Mouse (Mus musculus): ENCODE measurements around the gene Gpx4. TPM values are rescaled to one million over a fixed set of nuclear protein-coding genes. Genes with fewer than 3 reads are reported as not detected.

Gene Gpx4
- polyA plus RNA-seq, 1 experiment from 2014 or later: 670 TPM

DNA sequence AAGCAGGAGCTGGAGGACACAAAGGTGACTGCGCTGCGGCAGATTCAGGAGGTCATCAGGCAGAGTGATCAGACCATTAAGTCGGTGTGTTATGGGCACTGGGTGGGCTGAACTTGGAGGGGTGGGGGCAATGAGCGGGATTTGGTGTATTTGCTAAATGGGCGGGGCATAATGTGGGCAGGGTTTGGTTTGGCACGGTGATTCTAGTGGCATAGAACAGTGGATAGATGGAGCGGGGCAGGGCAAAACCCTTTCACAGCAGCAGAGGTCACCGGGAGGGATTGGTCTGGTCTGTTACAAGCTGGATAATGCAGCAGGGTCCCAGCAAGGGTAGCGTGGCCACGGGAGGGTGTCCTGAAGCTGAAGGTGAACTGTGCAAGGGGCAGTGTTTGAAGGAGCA, 21.5 kb upstream of the Gpx4 start:
- Histone ChIP-seq H3K4me1 (peaks cover 9% of the 10 kb centered on the region), H3K9me3 (no peaks in the 10 kb centered on the region), H3K27ac (no peak overlapping the region), H3K27me3 (ENCODE audit: poor library complexity, severe bottlenecking) (peaks cover 3% of the 10 kb centered on the region), H3K4me3 (no peak overlapping the region), H3K36me3 (replicated peaks) (peaks cover 27% of the 10 kb centered on the region)
- no peak for DNase-seq (ENCODE audit: extremely low spot score, low spot score)
- 78% methylated on average over 10 of the region's 10 CpGs for WGBS

DNA sequence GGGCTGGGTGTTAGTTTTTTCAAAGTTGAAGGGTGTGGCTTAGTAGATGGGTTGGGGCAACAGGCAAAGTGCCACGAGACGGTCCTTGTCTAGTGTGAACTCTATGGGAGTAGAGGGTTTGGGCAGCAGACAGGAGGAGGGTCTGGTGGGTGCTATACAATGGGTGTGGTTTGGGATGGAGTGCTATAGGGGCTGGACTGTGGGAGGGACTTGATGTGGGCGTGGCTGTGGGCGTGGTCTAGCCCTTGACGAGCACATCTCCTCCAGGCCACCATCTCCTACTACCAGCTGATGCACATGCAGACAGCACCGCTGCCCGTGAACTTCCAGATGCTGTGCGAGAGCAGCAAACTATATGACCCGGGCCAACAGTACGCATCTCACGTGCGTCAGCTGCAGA, 21.1 kb upstream of the Gpx4 start:
- no peaks in the 10 kb centered on the region for H3K9me3 ChIP-seq
- H3K4me1 ChIP-seq: peaks cover 6% of the 10 kb centered on the region
- WGBS: 61% methylated on average over 12 of the region's 12 CpGs
- H3K36me3 ChIP-seq (replicated peaks): peaks cover 31% of the 10 kb centered on the region
- H3K27ac ChIP-seq: no peak overlapping the region
- DNase-seq (ENCODE audit: extremely low spot score, low spot score): no peak
- H3K27me3 ChIP-seq (ENCODE audit: poor library complexity, severe bottlenecking): no peaks in the 10 kb centered on the region
- H3K4me3 ChIP-seq: no peak overlapping the region

DNA sequence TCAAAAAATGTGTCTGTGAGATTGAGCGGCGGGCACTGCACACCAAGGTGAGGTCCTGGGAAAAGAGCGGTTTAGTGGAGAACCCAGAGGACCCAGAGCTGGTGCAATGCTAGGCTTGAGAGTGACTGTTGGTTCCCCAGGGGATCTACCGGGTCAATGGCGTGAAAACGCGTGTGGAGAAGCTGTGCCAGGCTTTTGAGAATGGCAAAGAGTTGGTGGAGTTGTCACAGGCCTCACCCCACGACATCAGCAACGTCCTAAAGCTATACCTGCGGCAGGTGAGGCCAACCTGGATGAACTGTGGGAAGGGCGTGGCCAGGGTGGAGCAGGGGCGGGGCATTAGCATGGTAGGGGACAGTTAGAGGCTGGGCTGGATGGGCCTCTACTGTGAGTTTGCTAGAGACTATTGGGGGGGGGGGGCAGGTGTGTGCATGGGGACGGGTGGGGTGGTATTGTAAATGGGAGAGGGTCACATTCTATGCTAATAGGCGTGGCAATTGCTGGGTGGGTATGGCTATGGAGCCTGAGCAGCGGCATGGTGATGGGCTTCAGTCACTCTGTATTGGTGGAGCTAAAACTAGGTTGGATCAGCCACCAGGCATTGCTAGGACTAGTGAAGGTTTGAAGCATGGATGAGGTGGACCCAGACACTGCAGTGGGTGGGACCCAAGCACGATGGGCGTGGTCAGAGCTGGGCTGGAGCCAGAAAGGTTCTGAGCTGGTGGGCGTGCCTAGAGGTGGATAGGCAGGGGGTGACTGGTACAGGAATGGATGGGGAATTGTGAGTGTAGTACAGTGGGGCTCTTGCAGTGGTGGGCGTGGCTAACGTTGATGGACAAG, 19.1 kb upstream of the Gpx4 start:
- Histone ChIP-seq H3K36me3 (replicated peaks) (peaks cover 21% of the 10 kb centered on the region), H3K27me3 (ENCODE audit: poor library complexity, severe bottlenecking) (no peaks in the 10 kb centered on the region), H3K9me3 (no peaks in the 10 kb centered on the region), H3K4me3 (no peak overlapping the region), H3K27ac (no peak overlapping the region), H3K4me1 (peaks cover 6% of the 10 kb centered on the region)
- 78% methylated on average over 20 of the region's 20 CpGs for WGBS
- DNase-seq (ENCODE audit: extremely low spot score, low spot score): no peak

- no peak for DNase-seq (ENCODE audit: extremely low spot score, low spot score)
These were observed 18.5 kb upstream of the Gpx4 start for GRCm38 (mm10) chr10:80028521-80028846.

GRCm38 (mm10) chr10:80030191-80030590, 16.8 kb upstream of the Gpx4 start:
- peaks cover 31% of the 10 kb centered on the region for H3K36me3 ChIP-seq (replicated peaks)
- 88% methylated on average over 9 of the region's 9 CpGs for WGBS

More at GRCm38 (mm10) chr10:80028521-80028846, 18.5 kb upstream of the Gpx4 start:
- Histone ChIP-seq H3K4me1 (peaks cover 6% of the 10 kb centered on the region), H3K4me3 (no peak overlapping the region), H3K27ac (no peak overlapping the region), H3K36me3 (replicated peaks) (peaks cover 19% of the 10 kb centered on the region; the same call in 1 of the 2 replicates), H3K27me3 (ENCODE audit: poor library complexity, severe bottlenecking) (no peaks in the 10 kb centered on the region), H3K9me3 (no peaks in the 10 kb centered on the region)
- 94% methylated on average over 13 of the region's 13 CpGs for WGBS

DNA sequence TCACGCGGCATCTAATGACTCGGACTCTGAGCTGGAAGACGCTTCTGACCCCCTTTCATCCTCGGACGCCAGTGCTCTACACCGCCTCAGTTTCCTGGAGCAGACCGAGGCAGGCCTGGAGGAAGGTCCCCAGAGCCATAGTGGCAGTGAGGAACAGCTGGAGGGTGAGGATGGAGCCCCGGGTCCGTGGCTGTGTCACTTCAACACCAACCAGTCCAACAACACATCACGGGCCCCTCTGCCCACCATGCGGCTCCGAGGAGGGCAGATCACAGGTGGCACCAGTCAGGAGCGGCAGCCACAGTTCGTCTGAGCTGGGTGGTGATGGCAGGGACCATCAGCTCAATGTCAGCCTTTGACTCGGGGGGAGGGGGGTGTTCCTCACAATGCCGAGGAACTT, 16.2 kb upstream of the Gpx4 start:
- H3K27ac ChIP-seq: no peak overlapping the region
- no peak for DNase-seq (ENCODE audit: extremely low spot score, low spot score)
- no peaks in the 10 kb centered on the region for H3K9me3 ChIP-seq
- H3K27me3 ChIP-seq (ENCODE audit: poor library complexity, severe bottlenecking): no peaks in the 10 kb centered on the region
- H3K4me1 ChIP-seq: peaks cover 17% of the 10 kb centered on the region
- no peak overlapping the region for H3K4me3 ChIP-seq
- peaks cover 37% of the 10 kb centered on the region for H3K36me3 ChIP-seq (replicated peaks)
- 86% methylated on average over 17 of the region's 17 CpGs for WGBS

More at GRCm38 (mm10) chr10:80030191-80030590, 16.8 kb upstream of the Gpx4 start:
- no peak overlapping the region for H3K4me3 ChIP-seq
- no peak overlapping the region for H3K27ac ChIP-seq
- DNase-seq (ENCODE audit: extremely low spot score, low spot score): no peak
- peaks cover 14% of the 10 kb centered on the region for H3K4me1 ChIP-seq
- no peaks in the 10 kb centered on the region for H3K9me3 ChIP-seq
- H3K27me3 ChIP-seq (ENCODE audit: poor library complexity, severe bottlenecking): no peaks in the 10 kb centered on the region

DNA sequence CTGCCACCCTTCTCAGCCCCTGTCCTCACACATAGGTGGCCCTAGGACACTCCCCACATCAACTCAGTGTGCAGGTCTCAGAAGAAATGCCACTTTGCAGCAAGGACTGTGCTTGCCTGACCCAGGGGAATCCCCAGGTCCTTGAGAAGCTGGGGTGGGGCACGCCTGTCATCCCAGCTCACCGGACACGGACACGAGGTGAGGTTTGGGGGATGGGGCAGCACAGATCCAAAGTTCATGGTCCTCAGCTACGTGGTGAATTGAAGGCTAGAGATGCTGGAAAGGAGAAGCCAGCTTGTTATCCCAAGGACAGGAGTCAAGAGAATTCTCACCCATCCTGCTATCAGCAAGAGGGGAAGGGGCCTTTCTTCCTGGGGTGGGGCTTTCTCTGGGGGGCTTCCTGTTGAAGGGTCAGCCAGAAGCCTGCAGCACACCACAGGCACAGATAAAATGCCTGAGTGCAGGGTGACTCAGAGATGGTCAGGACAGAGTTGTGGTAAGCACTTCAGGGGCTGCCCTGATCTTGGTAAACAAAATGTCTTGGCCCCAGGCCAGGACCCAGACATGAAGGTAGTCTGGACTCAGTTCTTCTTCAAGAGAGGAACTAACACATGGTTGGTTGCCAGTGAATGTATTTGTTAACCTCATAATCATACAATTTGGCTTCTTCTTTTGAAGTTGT, 14.0 kb upstream of the Gpx4 start:
- Histone ChIP-seq H3K36me3 (replicated peaks) (peaks cover 57% of the 10 kb centered on the region), H3K4me1 (peaks cover 17% of the 10 kb centered on the region), H3K27ac (peak overlapping the region; percentile 36), H3K4me3 (no peak overlapping the region), H3K9me3 (no peaks in the 10 kb centered on the region), H3K27me3 (ENCODE audit: poor library complexity, severe bottlenecking) (no peaks in the 10 kb centered on the region)
- no peak for DNase-seq (ENCODE audit: extremely low spot score, low spot score)
- WGBS: 75% methylated on average over 5 of the region's 5 CpGs

DNA sequence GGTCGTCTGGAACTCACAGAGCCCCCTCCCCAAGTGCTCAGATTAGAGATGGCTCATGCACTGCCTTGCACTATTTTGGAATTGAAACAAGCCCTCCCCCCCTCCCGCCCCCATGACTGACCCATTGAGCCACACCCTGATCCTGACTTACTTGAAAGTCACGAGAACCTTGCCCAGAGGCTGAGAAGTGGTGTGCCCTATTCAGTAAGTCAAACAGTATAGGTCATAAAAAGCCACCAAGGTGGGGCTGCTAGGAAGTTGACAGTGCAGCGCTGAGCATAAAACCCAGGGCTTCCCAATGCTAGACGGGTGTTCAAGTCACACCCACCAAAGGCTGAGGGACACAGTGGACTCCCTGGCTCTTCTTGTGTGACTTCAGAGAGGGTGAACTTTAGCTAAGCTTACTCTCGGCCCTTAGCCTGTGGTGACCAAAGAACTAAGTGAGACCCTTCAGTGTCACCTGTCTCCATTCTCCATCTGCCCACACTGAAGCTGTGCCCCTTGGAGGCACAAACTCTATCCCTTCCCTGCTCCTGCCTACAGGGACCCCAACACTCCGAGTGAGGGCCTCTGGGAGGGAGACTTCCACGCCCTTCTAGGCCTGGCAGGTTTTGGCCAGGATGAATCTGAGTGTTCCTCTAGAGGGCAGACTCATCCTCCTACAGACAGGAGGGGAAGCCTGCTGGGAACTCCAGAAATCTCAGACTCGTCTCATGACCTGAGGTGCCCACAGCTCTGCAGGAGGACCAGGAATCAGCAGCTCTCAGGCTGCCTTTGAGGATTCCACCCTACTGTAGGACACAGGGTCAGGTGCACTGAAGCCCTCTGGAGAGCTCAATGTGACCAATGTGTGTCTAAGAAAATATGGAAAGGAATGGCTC, 13.2 kb upstream of the Gpx4 start:
- Histone ChIP-seq H3K36me3 (replicated peaks) (peaks cover 57% of the 10 kb centered on the region), H3K4me1 (peaks cover 25% of the 10 kb centered on the region), H3K27ac (peak overlapping the region; percentile 5), H3K4me3 (no peak overlapping the region), H3K9me3 (no peaks in the 10 kb centered on the region), H3K27me3 (ENCODE audit: poor library complexity, severe bottlenecking) (no peaks in the 10 kb centered on the region)
- whole genome bisulfite sequencing: 52% methylated on average over 9 of the region's 9 CpGs
- DNase-seq (ENCODE audit: extremely low spot score, low spot score): no peak

- Histone ChIP-seq H3K9me3 (no peaks in the 10 kb centered on the region), H3K4me1 (peaks cover 36% of the 10 kb centered on the region), H3K27me3 (ENCODE audit: poor library complexity, severe bottlenecking) (no peaks in the 10 kb centered on the region), H3K36me3 (replicated peaks) (peaks cover 52% of the 10 kb centered on the region), H3K4me3 (no peak overlapping the region), H3K27ac (no peak overlapping the region)
- DNase-seq (ENCODE audit: extremely low spot score, low spot score): no peak
- WGBS: 88% methylated on average over 8 of the region's 8 CpGs
These were observed 11.8 kb upstream of the Gpx4 start for GRCm38 (mm10) chr10:80035148-80035547.

- Histone ChIP-seq H3K9me3 (no peaks in the 10 kb centered on the region), H3K27me3 (ENCODE audit: poor library complexity, severe bottlenecking) (no peaks in the 10 kb centered on the region), H3K36me3 (replicated peaks) (peaks cover 49% of the 10 kb centered on the region), H3K27ac (no peak overlapping the region), H3K4me3 (no peak overlapping the region), H3K4me1 (peaks cover 36% of the 10 kb centered on the region)
- DNase-seq (ENCODE audit: extremely low spot score, low spot score): no peak
- WGBS: 92% methylated on average over 5 of the region's 5 CpGs
These were observed 11.3 kb upstream of the Gpx4 start for GRCm38 (mm10) chr10:80035686-80036085.

GRCm38 (mm10) chr10:80036832-80037231, 10.1 kb upstream of the Gpx4 start:
- WGBS: 93% methylated on average over 13 of the region's 13 CpGs
- H3K27ac ChIP-seq: no peak overlapping the region
- H3K4me1 ChIP-seq: peaks cover 36% of the 10 kb centered on the region
- H3K27me3 ChIP-seq (ENCODE audit: poor library complexity, severe bottlenecking): no peaks in the 10 kb centered on the region
- DNase-seq (ENCODE audit: extremely low spot score, low spot score): no peak
- H3K4me3 ChIP-seq: peak overlapping the region; percentile 84; the same call in 1 of the 2 replicates
- H3K9me3 ChIP-seq: no peaks in the 10 kb centered on the region
- H3K36me3 ChIP-seq (replicated peaks): peaks cover 44% of the 10 kb centered on the region

- peak; percentile 99 for DNase-seq (ENCODE audit: extremely low spot score, low spot score)
- WGBS: under 1% methylated on average over 40 of the region's 40 CpGs
- H3K9me3 ChIP-seq: no peaks in the 10 kb centered on the region
- H3K27me3 ChIP-seq (ENCODE audit: poor library complexity, severe bottlenecking): no peaks in the 10 kb centered on the region
- peaks cover 39% of the 10 kb centered on the region for H3K36me3 ChIP-seq (replicated peaks)
- peaks cover 33% of the 10 kb centered on the region for H3K4me1 ChIP-seq
- H3K27ac ChIP-seq: peak within 1 kb of the TSS; percentile 85
- H3K4me3 ChIP-seq: peak within 1 kb of the TSS; percentile 84
These were observed 7.4 kb upstream of the Gpx4 start, which contains the start of gene Polr2e for GRCm38 (mm10) chr10:80039559-80039979. Gene Polr2e (minus strand): TSS chr10:80039795.
